Mouse (Mus musculus) heart, embryonic 11.5 days (tissue): ENCODE data around the gene Slc25a36. TPM values are rescaled to one million over a fixed set of nuclear protein-coding genes. Genes with fewer than 3 reads are reported as not detected.

Source experiments
- polyA plus RNA-seq: library from polyadenylated mRNA; unstranded; fragments of >200 nt; fragmentation: Nextera tagmentation; extraction: Ambion mirVana; gene quantifications from 2 replicates; pipeline ENCODE4 v1.2.1, GENCODE M21; 2014

Slc25a36 gene
- polyA plus RNA-seq, 1 experiment from 2014 or later: 79.6 TPM

Other genes with a start within 250 kb of the Slc25a36 start
- gene Pxylp1, start 218.5 kb downstream of the Slc25a36 start, polyA plus RNA-seq: 31.3 and 33.7 TPM in 2 replicates
- gene Spsb4, start 92.3 kb downstream of the Slc25a36 start, polyA plus RNA-seq: 42.0 and 48.3 TPM in 2 replicates